Mouse (Mus musculus): ENCODE data around the gene Bend7. TPM values are rescaled to one million over a fixed set of nuclear protein-coding genes. Genes with fewer than 3 reads are reported as not detected.

Bend7 gene
- 2.0 and 2.3 TPM in 2 replicates for polyA plus RNA-seq (2016; fragmentation: Nextera tagmentation; extraction: Ambion mirVana)

DNA sequence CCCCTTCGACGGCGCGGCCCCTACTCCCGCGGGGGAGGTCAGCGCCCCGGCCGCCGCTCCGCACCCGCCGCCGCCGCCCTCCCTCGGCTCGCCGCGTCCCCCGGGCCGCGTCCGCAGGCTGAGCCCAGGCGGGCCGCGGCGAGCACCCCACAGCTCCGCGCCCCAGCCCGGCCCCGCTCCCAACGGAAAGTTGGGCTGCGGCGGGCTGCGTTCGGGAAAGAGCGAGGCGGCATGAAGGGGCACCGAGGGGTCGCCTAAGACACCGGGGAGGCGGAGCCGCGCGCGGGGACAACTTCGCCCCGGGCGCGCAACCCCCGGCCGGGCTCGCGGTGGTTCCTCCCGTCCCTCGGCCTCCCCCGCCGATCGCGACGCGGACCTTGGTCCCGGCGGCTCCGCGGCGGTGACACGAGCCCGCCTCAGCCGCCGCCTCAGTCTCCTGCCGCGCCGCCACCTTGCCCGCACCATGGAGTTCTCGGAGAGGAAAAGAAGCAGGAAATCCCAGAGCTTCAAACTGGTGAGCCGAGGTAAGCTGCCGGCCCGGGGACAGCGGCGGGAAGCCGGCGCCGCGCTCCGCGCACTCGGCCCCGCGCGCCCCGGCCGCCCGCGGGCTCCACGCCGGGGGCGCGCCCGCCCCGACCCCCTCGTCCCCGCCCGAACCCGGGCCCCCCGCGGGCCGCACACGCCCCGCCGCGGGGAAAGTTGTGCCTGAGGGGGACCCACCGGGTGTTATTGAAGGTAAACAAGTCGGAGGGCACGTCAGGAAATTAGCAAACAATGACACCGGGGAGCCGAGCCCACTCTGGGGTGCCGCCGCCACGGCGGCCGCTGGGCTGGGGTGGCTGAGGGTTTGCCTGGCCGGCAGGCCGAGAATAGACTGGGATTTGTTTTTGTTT is at the start of gene Bend7:
Bend7 (plus strand) TSS at position 63 of the 893 bp plus-strand sequence.
- Histone ChIP-seq H3K4me2 (peak within 1 kb of the TSS; percentile 86), H3K4me3 (replicated peaks) (peak within 1 kb of the TSS; percentile 79), H3K9ac (replicated peaks) (peak within 1 kb of the TSS; percentile 69), H3K4me1 (replicated peaks) (peaks cover 5% of the 10 kb centered on the region), H3K27ac (no peak within 1 kb of the TSS), H3K27me3 (peaks cover 36% of the 10 kb centered on the region), H3K9me3 (no peaks in the 10 kb centered on the region), H3K36me3 (no peaks in the 10 kb centered on the region)
- WGBS = under 1% methylated on average over 108 of the region's 124 CpGs
- peak; percentile 38; the same call in 1 of the 2 replicates for ATAC-seq (ENCODE audit: insufficient number of reproducible peaks, insufficient read depth, low FRiP score, low TSS enrichment, low read depth)

DNA sequence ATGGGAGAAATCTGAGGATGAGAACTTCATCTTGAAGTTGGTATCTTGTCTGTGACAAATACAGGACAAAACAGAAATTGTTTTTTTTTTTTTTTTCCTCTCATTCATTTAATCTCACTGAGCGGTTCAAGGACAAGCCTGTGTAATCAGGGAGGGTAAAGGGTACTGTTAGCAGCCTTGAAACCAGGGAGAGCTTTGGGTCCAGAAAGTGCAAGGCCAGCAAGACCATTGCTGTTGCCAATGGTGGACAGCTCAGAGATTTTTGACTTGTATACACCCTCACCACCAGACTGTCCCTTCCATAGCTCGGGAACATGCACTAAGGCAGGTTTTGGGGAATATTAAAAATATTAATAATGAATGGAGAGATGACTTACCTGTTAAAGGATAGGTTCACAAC is 49.0 kb upstream of the Bend7 start:
- ATAC-seq (ENCODE audit: insufficient number of reproducible peaks, insufficient read depth, low FRiP score, low TSS enrichment, low read depth) = no peak
- Histone ChIP-seq H3K27me3 (no peaks in the 10 kb centered on the region), H3K36me3 (no peaks in the 10 kb centered on the region), H3K9ac (replicated peaks) (no peak overlapping the region), H3K27ac (no peak overlapping the region), H3K4me1 (replicated peaks) (no peaks in the 10 kb centered on the region), H3K9me3 (no peaks in the 10 kb centered on the region), H3K4me3 (replicated peaks) (no peak overlapping the region), H3K4me2 (no peak overlapping the region)
- 74% methylated on average over 2 of the region's 2 CpGs for WGBS

DNA sequence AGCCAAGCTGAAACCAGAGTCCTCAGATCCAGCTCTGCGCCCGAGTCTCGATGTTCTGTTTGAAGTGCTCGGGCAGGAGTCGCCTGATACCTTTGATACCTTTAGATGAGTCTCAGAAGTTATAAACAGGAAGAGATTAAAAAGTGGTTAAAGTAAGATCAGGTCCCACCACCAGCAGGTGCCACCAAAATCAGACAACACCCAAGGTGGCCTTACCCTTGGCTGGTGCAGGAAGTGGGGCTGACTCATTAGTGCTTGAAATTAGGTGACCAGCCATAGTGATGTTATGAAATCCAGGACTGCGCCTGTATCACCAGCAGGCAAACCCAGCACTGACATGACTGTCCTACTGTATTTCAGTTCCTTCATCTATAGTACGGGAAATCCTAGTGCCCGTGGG is 47.9 kb upstream of the Bend7 start:
- H3K27ac ChIP-seq = no peak overlapping the region

DNA sequence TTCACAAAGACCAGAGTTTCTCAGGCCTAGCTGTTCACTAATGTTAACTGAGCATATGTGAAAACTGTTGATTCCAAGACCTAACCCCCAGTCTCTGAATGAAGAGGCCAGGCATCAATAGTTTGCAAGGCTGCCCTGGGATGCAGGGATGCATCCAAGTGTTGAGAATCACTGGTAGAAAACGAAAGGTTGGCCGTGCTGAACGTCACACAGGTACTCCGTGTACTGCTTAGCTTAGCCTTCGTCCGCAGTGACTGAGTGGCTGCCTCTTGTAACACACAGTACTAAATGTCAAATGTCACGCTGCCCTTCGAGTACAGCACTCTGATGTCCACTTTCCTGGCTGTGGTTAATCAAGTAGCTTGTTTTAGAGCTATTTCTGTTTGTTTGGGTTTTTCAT is 46.0 kb upstream of the Bend7 start:
- Histone ChIP-seq H3K4me1 (replicated peaks) (no peaks in the 10 kb centered on the region), H3K9me3 (no peaks in the 10 kb centered on the region), H3K36me3 (no peaks in the 10 kb centered on the region), H3K4me3 (replicated peaks) (no peak overlapping the region), H3K9ac (replicated peaks) (no peak overlapping the region), H3K27ac (no peak overlapping the region), H3K4me2 (no peak overlapping the region), H3K27me3 (no peaks in the 10 kb centered on the region)
- ATAC-seq (ENCODE audit: insufficient number of reproducible peaks, insufficient read depth, low FRiP score, low TSS enrichment, low read depth) = no peak
- 84% methylated on average over 8 of the region's 8 CpGs for WGBS

More for the DNA sequence above, 47.9 kb upstream of the Bend7 start:
- Histone ChIP-seq H3K36me3 (no peaks in the 10 kb centered on the region), H3K4me1 (replicated peaks) (no peaks in the 10 kb centered on the region), H3K4me3 (replicated peaks) (no peak overlapping the region), H3K9ac (replicated peaks) (no peak overlapping the region), H3K9me3 (no peaks in the 10 kb centered on the region), H3K27me3 (no peaks in the 10 kb centered on the region), H3K4me2 (no peak overlapping the region)
- WGBS = 92% methylated on average over 8 of the region's 8 CpGs
- no peak for ATAC-seq (ENCODE audit: insufficient number of reproducible peaks, insufficient read depth, low FRiP score, low TSS enrichment, low read depth)

DNA sequence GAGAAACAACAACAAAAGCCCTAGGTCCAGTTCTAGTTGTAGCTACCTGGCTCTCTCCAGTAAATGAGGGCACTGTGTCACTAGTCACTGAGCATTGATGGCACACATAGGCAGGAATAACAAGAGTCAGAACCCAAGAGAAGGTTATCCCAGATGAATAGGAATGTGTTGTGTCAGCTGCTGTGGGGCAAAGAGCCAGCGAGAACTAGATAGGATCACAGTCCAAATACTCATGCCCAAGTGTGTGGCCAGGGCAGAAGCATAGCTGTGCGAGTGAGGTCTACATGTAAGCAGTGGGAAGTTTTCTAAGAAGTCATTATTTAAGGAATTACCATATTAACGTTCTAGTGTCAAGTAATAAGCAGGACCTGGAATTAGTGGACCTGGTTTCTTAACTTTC is 37.7 kb upstream of the Bend7 start:
- Histone ChIP-seq H3K27me3 (no peaks in the 10 kb centered on the region), H3K4me2 (no peak overlapping the region), H3K4me3 (replicated peaks) (no peak overlapping the region), H3K9me3 (0 out of 2 replicates have a peak, but pooled peaks cover 3% of the 10 kb centered on the region), H3K4me1 (replicated peaks) (no peaks in the 10 kb centered on the region), H3K36me3 (no peaks in the 10 kb centered on the region), H3K9ac (replicated peaks) (no peak overlapping the region), H3K27ac (no peak overlapping the region)
- WGBS = 80% methylated on average over 3 of the region's 3 CpGs
- ATAC-seq (ENCODE audit: insufficient number of reproducible peaks, insufficient read depth, low FRiP score, low TSS enrichment, low read depth) = no peak

DNA sequence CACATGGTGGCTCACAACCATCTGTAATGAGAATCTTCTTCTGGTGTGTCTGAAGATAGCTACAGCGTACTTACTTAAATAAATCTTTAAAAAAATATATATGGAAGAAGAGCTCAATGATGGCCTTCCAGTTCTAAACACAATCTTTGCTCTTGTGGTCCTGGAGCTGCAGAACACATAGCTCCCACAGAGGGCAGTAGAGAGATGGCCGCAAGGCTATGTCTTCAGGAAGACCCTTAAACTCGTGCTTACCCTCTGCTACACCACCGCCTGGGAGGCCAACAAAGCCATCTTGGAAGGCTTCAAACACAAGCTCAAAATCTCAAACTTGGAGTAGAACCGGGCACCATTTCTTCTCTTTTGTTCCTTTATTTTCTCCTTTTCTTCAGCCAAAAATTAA is 6.4 kb upstream of the Bend7 start:
- no peaks in the 10 kb centered on the region for H3K4me1 ChIP-seq (replicated peaks)
- no peak overlapping the region for H3K9ac ChIP-seq (replicated peaks)
- H3K36me3 ChIP-seq = no peaks in the 10 kb centered on the region
- H3K27ac ChIP-seq = no peak overlapping the region
- 0 out of 2 replicates have a peak, but pooled peaks cover 5% of the 10 kb centered on the region for H3K9me3 ChIP-seq
- no peak overlapping the region for H3K4me2 ChIP-seq
- WGBS = 49% methylated on average over 5 of the region's 5 CpGs
- H3K27me3 ChIP-seq = peaks cover 12% of the 10 kb centered on the region
- H3K4me3 ChIP-seq (replicated peaks) = no peak overlapping the region
- ATAC-seq (ENCODE audit: insufficient number of reproducible peaks, insufficient read depth, low FRiP score, low TSS enrichment, low read depth) = no peak

- H3K4me1 ChIP-seq (replicated peaks) = peaks cover 5% of the 10 kb centered on the region
- H3K9me3 ChIP-seq = no peaks in the 10 kb centered on the region
- H3K27ac ChIP-seq = no peak overlapping the region
- 3% methylated on average over 47 of the region's 49 CpGs for WGBS
- H3K4me3 ChIP-seq (replicated peaks) = peak overlapping the region; percentile 79
- peak overlapping the region; percentile 69 for H3K9ac ChIP-seq (replicated peaks)
- peak overlapping the region; percentile 86 for H3K4me2 ChIP-seq
- peak; percentile 70; the same call in 1 of the 2 replicates for ATAC-seq (ENCODE audit: insufficient number of reproducible peaks, insufficient read depth, low FRiP score, low TSS enrichment, low read depth)
- peaks cover 36% of the 10 kb centered on the region for H3K27me3 ChIP-seq
- H3K36me3 ChIP-seq = no peaks in the 10 kb centered on the region
These were observed 406 bp upstream of the Bend7 start for GRCm38 (mm10) chr2:4717081-4717768.

DNA sequence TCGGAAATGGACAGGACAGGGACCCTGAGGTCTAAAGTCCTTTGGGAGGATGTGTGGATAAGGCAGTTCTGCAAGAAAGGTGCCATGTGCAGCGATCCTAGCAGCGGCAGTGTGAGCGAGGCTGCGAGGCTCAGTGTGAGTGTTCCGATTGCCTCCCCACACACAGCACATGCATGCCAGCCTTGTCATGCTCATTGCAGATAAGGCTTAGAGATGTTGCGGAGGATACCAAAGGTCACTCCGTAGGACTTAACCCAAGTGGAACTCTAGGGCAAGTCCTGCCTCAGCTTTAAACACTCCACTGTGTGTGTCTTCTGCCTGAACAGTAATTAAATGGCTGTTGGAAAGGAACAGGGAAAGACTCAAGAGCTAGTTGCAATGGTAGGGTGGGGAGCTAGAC is 5.5 kb downstream of the Bend7 start:
- H3K9ac ChIP-seq (replicated peaks) = no peak overlapping the region
- H3K27me3 ChIP-seq = peaks cover 13% of the 10 kb centered on the region
- H3K4me3 ChIP-seq (replicated peaks) = no peak overlapping the region
- no peak overlapping the region for H3K27ac ChIP-seq
- WGBS = 89% methylated on average over 8 of the region's 8 CpGs
- H3K4me1 ChIP-seq (replicated peaks) = no peaks in the 10 kb centered on the region
- no peaks in the 10 kb centered on the region for H3K9me3 ChIP-seq
- ATAC-seq (ENCODE audit: insufficient number of reproducible peaks, insufficient read depth, low FRiP score, low TSS enrichment, low read depth) = no peak
- H3K4me2 ChIP-seq = no peak overlapping the region
- no peaks in the 10 kb centered on the region for H3K36me3 ChIP-seq

- no peaks in the 10 kb centered on the region for H3K36me3 ChIP-seq
- no peak overlapping the region for H3K9ac ChIP-seq (replicated peaks)
- no peaks in the 10 kb centered on the region for H3K27me3 ChIP-seq
- no peak for ATAC-seq (ENCODE audit: insufficient number of reproducible peaks, insufficient read depth, low FRiP score, low TSS enrichment, low read depth)
- no peak overlapping the region for H3K4me3 ChIP-seq (replicated peaks)
- H3K27ac ChIP-seq = no peak overlapping the region
- H3K4me1 ChIP-seq (replicated peaks) = no peaks in the 10 kb centered on the region
- 91% methylated on average over 4 of the region's 4 CpGs for WGBS
- no peaks in the 10 kb centered on the region for H3K9me3 ChIP-seq
- no peak overlapping the region for H3K4me2 ChIP-seq
These were observed 12.5 kb downstream of the Bend7 start for GRCm38 (mm10) chr2:4730161-4730560.

DNA sequence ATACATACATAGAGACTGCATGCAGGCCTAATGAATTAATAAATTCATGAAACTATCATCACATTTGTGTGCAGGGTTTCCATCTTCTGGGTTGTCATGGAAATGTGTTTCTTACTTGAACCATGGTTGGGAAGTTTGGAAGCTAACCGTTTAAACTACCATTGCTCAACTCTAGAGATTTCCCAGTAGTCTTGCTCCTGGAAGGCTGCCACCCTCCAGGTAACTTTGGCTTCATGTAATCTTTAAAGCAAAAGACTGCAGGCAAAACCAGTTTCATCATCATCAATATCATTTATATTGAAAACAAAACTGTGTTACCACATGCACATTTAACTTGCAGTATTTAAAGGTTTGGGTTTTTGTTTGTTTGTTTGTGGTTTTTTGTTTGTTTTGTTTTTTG is 16.3 kb downstream of the Bend7 start:
- 97% methylated on average over 1 of the region's 1 CpGs for WGBS

GRCm38 (mm10) chr2:4736095-4736797 is 18.6 kb downstream of the Bend7 start:
- Histone ChIP-seq H3K36me3 (no peaks in the 10 kb centered on the region), H3K9ac (replicated peaks) (no peak overlapping the region), H3K4me3 (replicated peaks) (no peak overlapping the region), H3K27me3 (no peaks in the 10 kb centered on the region), H3K27ac (no peak overlapping the region), H3K4me2 (no peak overlapping the region), H3K4me1 (replicated peaks) (no peaks in the 10 kb centered on the region), H3K9me3 (no peaks in the 10 kb centered on the region)
- 85% methylated on average over 7 of the region's 7 CpGs for WGBS
- no peak for ATAC-seq (ENCODE audit: insufficient number of reproducible peaks, insufficient read depth, low FRiP score, low TSS enrichment, low read depth)

More for the DNA sequence above, 16.3 kb downstream of the Bend7 start:
- Histone ChIP-seq H3K9me3 (no peaks in the 10 kb centered on the region), H3K4me2 (no peak overlapping the region), H3K4me3 (replicated peaks) (no peak overlapping the region), H3K27me3 (no peaks in the 10 kb centered on the region), H3K9ac (replicated peaks) (no peak overlapping the region), H3K4me1 (replicated peaks) (no peaks in the 10 kb centered on the region), H3K36me3 (no peaks in the 10 kb centered on the region), H3K27ac (no peak overlapping the region)
- ATAC-seq (ENCODE audit: insufficient number of reproducible peaks, insufficient read depth, low FRiP score, low TSS enrichment, low read depth) = no peak

All from limb, embryonic 12.5 days (tissue).